Mouse (Mus musculus): ENCODE measurements around the gene Pkp4. TPM values are rescaled to one million over a fixed set of nuclear protein-coding genes. Genes with fewer than 3 reads are reported as not detected.

Pkp4 gene
- polyA plus RNA-seq, 1 experiment from 2014 or later: 14.7 TPM

GRCm38 (mm10) chr2:59266428-59266827, 105.8 kb downstream of the Pkp4 start:
- Histone ChIP-seq H3K27me3 (ENCODE audit: insufficient read depth, poor library complexity, severe bottlenecking) (no peaks in the 10 kb centered on the region), H3K27ac (no peak overlapping the region), H3K4me3 (no peak overlapping the region), H3K9me3 (no peaks in the 10 kb centered on the region), H3K4me1 (replicated peaks) (no peaks in the 10 kb centered on the region), H3K36me3 (no peaks in the 10 kb centered on the region)
- no peak for DNase-seq (ENCODE audit: low spot score)
- WGBS: 81% methylated on average over 14 of the region's 14 CpGs

- no peak overlapping the region for H3K27ac ChIP-seq
- no peaks in the 10 kb centered on the region for H3K27me3 ChIP-seq (ENCODE audit: insufficient read depth, poor library complexity, severe bottlenecking)
- H3K4me1 ChIP-seq (replicated peaks): 0 out of 2 replicates have a peak, but pooled peaks cover 4% of the 10 kb centered on the region
- no peaks in the 10 kb centered on the region for H3K36me3 ChIP-seq
- no peak overlapping the region for H3K4me3 ChIP-seq
- DNase-seq (ENCODE audit: low spot score): no peak
- no peaks in the 10 kb centered on the region for H3K9me3 ChIP-seq
- WGBS: 91% methylated on average over 8 of the region's 8 CpGs
These were observed 111.2 kb downstream of the Pkp4 start for GRCm38 (mm10) chr2:59271835-59272234.

GRCm38 (mm10) chr2:59272713-59273112, 112.1 kb downstream of the Pkp4 start:
- H3K9me3 ChIP-seq: no peaks in the 10 kb centered on the region
- H3K27ac ChIP-seq: no peak overlapping the region
- 0 out of 2 replicates have a peak, but pooled peaks cover 4% of the 10 kb centered on the region for H3K4me1 ChIP-seq (replicated peaks)
- 87% methylated on average over 6 of the region's 6 CpGs for WGBS
- H3K27me3 ChIP-seq (ENCODE audit: insufficient read depth, poor library complexity, severe bottlenecking): no peaks in the 10 kb centered on the region
- no peaks in the 10 kb centered on the region for H3K36me3 ChIP-seq
- no peak overlapping the region for H3K4me3 ChIP-seq
- DNase-seq (ENCODE audit: low spot score): no peak

GRCm38 (mm10) chr2:59280914-59281562, 120.4 kb downstream of the Pkp4 start:
- H3K27me3 ChIP-seq (ENCODE audit: insufficient read depth, poor library complexity, severe bottlenecking): no peaks in the 10 kb centered on the region
- no peak overlapping the region for H3K4me3 ChIP-seq
- 83% methylated on average over 7 of the region's 7 CpGs for WGBS
- no peak for DNase-seq (ENCODE audit: low spot score)
- H3K4me1 ChIP-seq (replicated peaks): 0 out of 2 replicates have a peak, but pooled peaks cover 6% of the 10 kb centered on the region
- no peak overlapping the region for H3K27ac ChIP-seq
- H3K9me3 ChIP-seq: no peaks in the 10 kb centered on the region
- H3K36me3 ChIP-seq: peaks cover 7% of the 10 kb centered on the region; the same call in 1 of the 2 replicates

- WGBS: 95% methylated on average over 6 of the region's 6 CpGs
- Histone ChIP-seq H3K4me3 (no peak overlapping the region), H3K4me1 (replicated peaks) (0 out of 2 replicates have a peak, but pooled peaks cover 6% of the 10 kb centered on the region), H3K36me3 (peaks cover 7% of the 10 kb centered on the region; the same call in 1 of the 2 replicates), H3K27me3 (ENCODE audit: insufficient read depth, poor library complexity, severe bottlenecking) (no peaks in the 10 kb centered on the region), H3K9me3 (no peaks in the 10 kb centered on the region), H3K27ac (no peak overlapping the region)
- no peak for DNase-seq (ENCODE audit: low spot score)
These were observed 122.3 kb downstream of the Pkp4 start for GRCm38 (mm10) chr2:59282966-59283365.

- Histone ChIP-seq H3K36me3 (peaks cover 7% of the 10 kb centered on the region; the same call in 1 of the 2 replicates), H3K9me3 (no peaks in the 10 kb centered on the region), H3K4me3 (no peak overlapping the region), H3K4me1 (replicated peaks) (0 out of 2 replicates have a peak, but pooled peaks cover 6% of the 10 kb centered on the region), H3K27me3 (ENCODE audit: insufficient read depth, poor library complexity, severe bottlenecking) (no peaks in the 10 kb centered on the region), H3K27ac (no peak overlapping the region)
- 89% methylated on average over 5 of the region's 5 CpGs for WGBS
- DNase-seq (ENCODE audit: low spot score): no peak
These were observed 123.6 kb downstream of the Pkp4 start for GRCm38 (mm10) chr2:59284216-59284615.

- Histone ChIP-seq H3K4me1 (replicated peaks) (peaks cover 9% of the 10 kb centered on the region; the same call in 1 of the 2 replicates), H3K9me3 (no peaks in the 10 kb centered on the region), H3K4me3 (no peak overlapping the region), H3K27me3 (ENCODE audit: insufficient read depth, poor library complexity, severe bottlenecking) (no peaks in the 10 kb centered on the region), H3K36me3 (0 out of 2 replicates have a peak, but pooled peaks cover 2% of the 10 kb centered on the region), H3K27ac (no peak overlapping the region)
- DNase-seq (ENCODE audit: low spot score): no peak
- 87% methylated on average over 8 of the region's 8 CpGs for WGBS
These were observed 124.3 kb downstream of the Pkp4 start for GRCm38 (mm10) chr2:59284734-59285490.

- WGBS: 92% methylated on average over 1 of the region's 1 CpGs
- Histone ChIP-seq H3K4me1 (replicated peaks) (peaks cover 14% of the 10 kb centered on the region; the same call in 1 of the 2 replicates), H3K36me3 (no peaks in the 10 kb centered on the region)
These were observed 124.9 kb downstream of the Pkp4 start for GRCm38 (mm10) chr2:59285581-59285980.

GRCm38 (mm10) chr2:59286247-59286646, 125.6 kb downstream of the Pkp4 start:
- no peak overlapping the region for H3K4me3 ChIP-seq
- no peaks in the 10 kb centered on the region for H3K27me3 ChIP-seq (ENCODE audit: insufficient read depth, poor library complexity, severe bottlenecking)
- no peaks in the 10 kb centered on the region for H3K9me3 ChIP-seq
- no peak for DNase-seq (ENCODE audit: low spot score)
- H3K27ac ChIP-seq: no peak overlapping the region
- peaks cover 8% of the 10 kb centered on the region; the same call in 1 of the 2 replicates for H3K4me1 ChIP-seq (replicated peaks)
- no peaks in the 10 kb centered on the region for H3K36me3 ChIP-seq
- WGBS: 86% methylated on average over 9 of the region's 9 CpGs

More at GRCm38 (mm10) chr2:59285581-59285980, 124.9 kb downstream of the Pkp4 start:
- no peak for DNase-seq (ENCODE audit: low spot score)
- no peak overlapping the region for H3K27ac ChIP-seq
- H3K4me3 ChIP-seq: no peak overlapping the region
- no peaks in the 10 kb centered on the region for H3K9me3 ChIP-seq
- H3K27me3 ChIP-seq (ENCODE audit: insufficient read depth, poor library complexity, severe bottlenecking): no peaks in the 10 kb centered on the region

GRCm38 (mm10) chr2:59287630-59288029, 127.0 kb downstream of the Pkp4 start:
- Histone ChIP-seq H3K27ac (no peak overlapping the region), H3K36me3 (no peaks in the 10 kb centered on the region), H3K4me3 (no peak overlapping the region), H3K4me1 (replicated peaks) (peaks cover 8% of the 10 kb centered on the region; the same call in 1 of the 2 replicates), H3K9me3 (no peaks in the 10 kb centered on the region), H3K27me3 (ENCODE audit: insufficient read depth, poor library complexity, severe bottlenecking) (no peaks in the 10 kb centered on the region)
- no peak for DNase-seq (ENCODE audit: low spot score)
- WGBS: 76% methylated on average over 8 of the region's 8 CpGs

- Histone ChIP-seq H3K36me3 (no peaks in the 10 kb centered on the region), H3K27ac (no peak overlapping the region), H3K4me1 (replicated peaks) (peaks cover 8% of the 10 kb centered on the region; the same call in 1 of the 2 replicates), H3K27me3 (ENCODE audit: insufficient read depth, poor library complexity, severe bottlenecking) (no peaks in the 10 kb centered on the region), H3K4me3 (no peak overlapping the region), H3K9me3 (no peaks in the 10 kb centered on the region)
- 82% methylated on average over 2 of the region's 2 CpGs for WGBS
- DNase-seq (ENCODE audit: low spot score): no peak
These were observed 128.8 kb downstream of the Pkp4 start for GRCm38 (mm10) chr2:59289411-59289810.

GRCm38 (mm10) chr2:59290391-59290790, 129.7 kb downstream of the Pkp4 start:
- DNase-seq (ENCODE audit: low spot score): no peak
- Histone ChIP-seq H3K9me3 (no peaks in the 10 kb centered on the region), H3K27ac (no peak overlapping the region), H3K27me3 (ENCODE audit: insufficient read depth, poor library complexity, severe bottlenecking) (no peaks in the 10 kb centered on the region), H3K4me3 (no peak overlapping the region), H3K4me1 (replicated peaks) (peaks cover 8% of the 10 kb centered on the region; the same call in 1 of the 2 replicates), H3K36me3 (peaks cover 3% of the 10 kb centered on the region; the same call in 1 of the 2 replicates)
- 75% methylated on average over 3 of the region's 3 CpGs for WGBS

GRCm38 (mm10) chr2:59299831-59300230, 139.2 kb downstream of the Pkp4 start:
- 92% methylated on average over 3 of the region's 3 CpGs for WGBS

More at GRCm38 (mm10) chr2:59299831-59300230, 139.2 kb downstream of the Pkp4 start:
- Histone ChIP-seq H3K27ac (no peak overlapping the region), H3K36me3 (peaks cover 3% of the 10 kb centered on the region; the same call in 1 of the 2 replicates), H3K4me1 (replicated peaks) (peaks cover 17% of the 10 kb centered on the region; the same call in 1 of the 2 replicates), H3K4me3 (no peak overlapping the region), H3K9me3 (no peaks in the 10 kb centered on the region), H3K27me3 (ENCODE audit: insufficient read depth, poor library complexity, severe bottlenecking) (no peaks in the 10 kb centered on the region)
- DNase-seq (ENCODE audit: low spot score): no peak
